Mouse (Mus musculus): ENCODE measurements around the gene Krba1.

The Krba1 gene

GRCm38 (mm10) chr6:48395105-48396007 lies at the start of gene Krba1:
Krba1 (plus strand) TSS chr6:48395586.
- in situ Hi-C loops (cut with MboI, MseI), result no loop called here

DNA sequence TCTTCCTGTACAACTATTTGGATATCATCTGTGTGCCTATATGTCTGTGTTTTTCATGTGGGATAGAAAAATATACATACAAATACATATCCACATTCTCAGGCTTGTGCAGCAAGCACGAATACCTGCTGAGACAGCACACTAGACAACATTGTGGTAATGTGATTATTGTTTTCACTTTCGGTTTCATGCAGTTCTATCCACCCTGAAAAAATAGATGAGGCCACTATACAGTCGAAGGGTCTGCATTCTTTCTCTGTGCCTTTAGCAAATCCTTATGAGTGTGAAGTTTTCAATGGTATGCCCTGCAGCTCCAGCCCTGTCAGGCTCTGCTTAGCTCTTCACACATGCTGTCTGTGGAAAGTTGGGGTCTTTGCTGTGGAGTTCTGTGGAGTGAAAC lies 36.5 kb upstream of the Krba1 start:
- in situ Hi-C loops (cut with MboI, MseI), result no loop called here

GRCm38 (mm10) chr6:48366322-48366996 lies 28.9 kb upstream of the Krba1 start:
- in situ Hi-C loops (cut with MboI, MseI), result no loop called here

- in situ Hi-C loops (cut with MboI, MseI), result no loop called here
These were observed 7.2 kb upstream of the Krba1 start for GRCm38 (mm10) chr6:48388221-48388620.

DNA sequence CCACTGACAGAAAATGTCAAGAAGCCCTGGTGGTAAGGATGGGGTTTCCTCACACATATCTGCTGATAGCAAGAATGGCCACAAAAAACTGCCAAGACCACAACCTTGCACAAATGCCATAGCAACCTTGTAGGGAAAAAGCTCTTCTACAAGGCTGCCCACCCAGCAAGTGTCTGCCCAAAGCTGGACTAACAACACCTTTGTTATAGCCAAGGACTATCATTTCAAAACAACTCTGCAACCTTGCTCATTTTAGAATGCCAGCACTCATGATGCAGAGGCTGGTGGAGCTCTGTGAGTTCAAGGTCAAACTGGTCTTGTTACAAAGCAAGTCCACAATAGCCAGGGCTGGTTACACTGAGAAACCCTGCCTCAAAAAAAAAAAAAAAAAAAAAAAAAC lies 1.6 kb upstream of the Krba1 start:
- in situ Hi-C loops (cut with MboI, MseI), result loop anchor here (5.0 kb wide), 1 partner anchor 217 kb away; no protein-coding TSS in a partner anchor

DNA sequence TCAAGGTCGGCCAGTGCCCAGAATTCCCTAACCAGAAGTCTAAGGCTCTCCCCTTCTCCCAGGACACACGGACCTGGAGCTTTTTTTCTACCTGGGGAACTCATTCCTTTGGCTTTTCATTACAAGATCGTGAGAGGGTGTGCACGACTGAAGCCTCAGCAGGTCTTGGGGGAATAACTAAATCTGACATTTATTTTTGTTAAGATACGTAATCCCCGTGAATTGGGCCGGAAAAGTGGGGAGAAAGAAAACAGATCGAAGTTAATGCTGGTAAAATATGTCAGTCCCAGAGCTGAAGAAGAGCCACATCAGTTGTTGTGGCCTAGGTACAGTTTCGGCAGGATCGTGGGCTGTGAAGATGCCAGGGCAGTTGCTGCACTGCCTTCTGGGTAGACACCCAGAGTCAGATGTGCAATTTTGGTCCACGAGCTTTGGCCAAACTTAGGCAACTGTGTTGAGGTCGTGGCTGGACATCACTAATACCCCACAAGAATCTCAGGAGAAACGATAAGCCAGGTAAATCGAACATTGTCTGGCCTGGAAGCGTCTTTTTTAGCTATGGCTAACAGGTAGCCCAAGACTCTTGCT lies 716 bp downstream of the Krba1 start:
- in situ Hi-C loops (cut with MboI, MseI), result no loop called here

- in situ Hi-C loops (cut with MboI, MseI), result no loop called here
These were observed 1.3 kb downstream of the Krba1 start for GRCm38 (mm10) chr6:48396686-48397085.

DNA sequence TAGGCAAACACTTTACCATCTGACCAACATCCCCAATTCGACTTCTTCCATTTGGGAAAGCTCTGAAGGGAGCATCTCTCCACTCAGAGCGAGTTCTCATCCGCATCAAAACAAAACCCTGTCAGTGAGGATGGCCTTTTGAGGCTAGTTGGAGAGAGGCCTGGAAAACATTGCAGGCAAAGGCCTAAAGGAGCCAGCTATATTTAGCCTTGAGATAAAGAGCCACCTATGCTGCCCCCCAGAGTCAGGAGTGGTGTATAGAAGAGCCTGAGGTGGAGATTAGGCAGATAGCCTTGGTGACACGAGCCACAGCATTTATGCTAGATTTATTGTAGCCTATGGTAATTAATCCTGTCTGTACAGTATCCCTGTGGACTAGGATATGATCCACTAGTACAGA lies 1.9 kb downstream of the Krba1 start:
- in situ Hi-C loops (cut with MboI, MseI), result no loop called here

- in situ Hi-C loops (cut with MboI, MseI), result no loop called here
These were observed 4.5 kb downstream of the Krba1 start for GRCm38 (mm10) chr6:48399906-48400305.

- in situ Hi-C loops (cut with MboI, MseI), result no loop called here
These were observed 8.7 kb downstream of the Krba1 start for GRCm38 (mm10) chr6:48404071-48404470.

GRCm38 (mm10) chr6:48409726-48410343 lies 14.4 kb downstream of the Krba1 start:
- in situ Hi-C loops (cut with MboI, MseI), result no loop called here

- in situ Hi-C loops (cut with MboI, MseI), result no loop called here
These were observed 15.2 kb downstream of the Krba1 start for GRCm38 (mm10) chr6:48410551-48410950.

GRCm38 (mm10) chr6:48411193-48412092 lies 16.1 kb downstream of the Krba1 start:
- in situ Hi-C loops (cut with MboI, MseI), result no loop called here

- in situ Hi-C loops (cut with MboI, MseI), result no loop called here
These were observed 16.8 kb downstream of the Krba1 start for GRCm38 (mm10) chr6:48412147-48412546.

- in situ Hi-C loops (cut with MboI, MseI), result no loop called here
These were observed 17.3 kb downstream of the Krba1 start for GRCm38 (mm10) chr6:48412662-48413061.

GRCm38 (mm10) chr6:48413081-48413480 lies 17.7 kb downstream of the Krba1 start:
- in situ Hi-C loops (cut with MboI, MseI), result no loop called here

DNA sequence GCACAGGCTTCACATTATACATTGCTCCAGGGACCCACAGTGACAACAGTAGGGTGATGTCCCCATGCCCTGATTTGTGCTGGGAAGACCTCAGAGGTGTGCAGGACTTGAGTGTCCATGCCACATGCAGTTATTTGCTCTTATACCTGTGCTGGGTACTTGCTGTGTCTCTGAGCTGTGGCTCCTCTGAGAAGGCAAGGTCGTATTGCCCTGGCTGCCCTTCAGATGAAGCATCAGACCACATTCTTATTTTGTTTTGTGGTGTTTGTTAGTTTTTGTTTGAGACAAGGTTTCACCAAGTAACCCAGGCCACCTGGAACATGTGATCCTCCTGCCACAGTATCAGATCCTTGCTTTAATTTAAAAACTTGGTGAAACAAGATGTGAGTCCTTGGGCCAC lies 19.5 kb downstream of the Krba1 start:
- in situ Hi-C loops (cut with MboI, MseI), result no loop called here

GRCm38 (mm10) chr6:48415636-48416035 lies 20.2 kb downstream of the Krba1 start:
- in situ Hi-C loops (cut with MboI, MseI), result no loop called here

- in situ Hi-C loops (cut with MboI, MseI), result no loop called here
These were observed 21.1 kb downstream of the Krba1 start for GRCm38 (mm10) chr6:48416486-48416885.

- in situ Hi-C loops (cut with MboI, MseI), result no loop called here
These were observed 25.3 kb downstream of the Krba1 start for GRCm38 (mm10) chr6:48420647-48421046.

DNA sequence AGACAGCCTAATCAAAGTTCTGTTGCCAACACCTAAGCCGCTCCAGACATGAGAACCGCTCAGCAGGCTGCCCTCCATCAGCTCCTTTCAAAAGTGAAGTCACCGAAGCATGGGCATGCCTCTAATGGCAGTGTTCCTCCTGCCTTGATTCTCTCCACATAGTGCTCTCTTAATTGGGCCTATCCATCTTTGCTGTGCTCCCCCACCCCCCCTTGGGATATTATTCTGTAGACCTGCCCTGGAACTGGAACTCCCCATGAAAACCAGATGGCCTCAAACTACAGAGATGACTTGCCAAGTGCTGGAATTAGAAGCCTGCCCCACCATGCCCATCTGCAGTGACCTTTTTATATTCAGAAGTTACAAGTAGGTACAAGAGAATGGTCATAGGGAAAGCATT lies 27.9 kb downstream of the Krba1 start:
- in situ Hi-C loops (cut with MboI, MseI), result no loop called here

All from regulatory T cell (primary cell).